Mouse (Mus musculus) urinary bladder, postnatal 10 days (tissue): Measurements from ENCODE around the gene Slc4a1.

Source experiments
- DNase-seq: peaks from one replicate; pipeline ENCODE4 v3.0.0; 2022; ENCODE audit warnings: low spot score

Slc4a1 gene

GRCm38 (mm10) chr11:102299839-102300238 is 66.2 kb downstream of the Slc4a1 start:
- no peak for DNase-seq
